Mouse (Mus musculus): ENCODE data around the gene Ssr3. TPM values are rescaled to one million over a fixed set of nuclear protein-coding genes. Genes with fewer than 3 reads are reported as not detected.
A peak's percentile ranks its signal among the peaks of the same experiment; 100 is the strongest.

The Ssr3 gene
- total RNA-seq, 4 experiments from 2014 or later = 146 to 229 (median 164) TPM

- DNase-seq (ENCODE audit: low spot score in 2 of 2) = no peak
Observed at GRCm38 (mm10) chr3:65374729-65375128, 17.7 kb downstream of the Ssr3 start.

GRCm38 (mm10) chr3:65373594-65374182 lies 18.7 kb downstream of the Ssr3 start:
- DNase-seq (ENCODE audit: low spot score in 2 of 2) = no peak

GRCm38 (mm10) chr3:65372552-65372951 lies 19.9 kb downstream of the Ssr3 start:
- no peak for DNase-seq (ENCODE audit: low spot score in 2 of 2)

GRCm38 (mm10) chr3:65367944-65368343 lies 24.5 kb downstream of the Ssr3 start:
- no peak for DNase-seq (ENCODE audit: low spot score in 2 of 2)

- no peak for DNase-seq (ENCODE audit: low spot score in 2 of 2)
Observed at GRCm38 (mm10) chr3:65365921-65366710, 26.3 kb downstream of the Ssr3 start.

GRCm38 (mm10) chr3:65365184-65365583 lies 27.2 kb downstream of the Ssr3 start:
- peak; percentile 32 to 48 for DNase-seq (ENCODE audit: low spot score in 2 of 2)

GRCm38 (mm10) chr3:65363438-65363837 lies 29.0 kb downstream of the Ssr3 start:
- DNase-seq (ENCODE audit: low spot score in 2 of 2) = peak; percentile 42 to 50

- no peak for DNase-seq (ENCODE audit: low spot score in 2 of 2)
Observed at GRCm38 (mm10) chr3:65360163-65360969, 32.1 kb downstream of the Ssr3 start.

- no peak for DNase-seq (ENCODE audit: low spot score in 2 of 2)
Observed at GRCm38 (mm10) chr3:65358841-65359240, 33.6 kb downstream of the Ssr3 start.

GRCm38 (mm10) chr3:65358275-65358674 lies 34.1 kb downstream of the Ssr3 start:
- DNase-seq (ENCODE audit: low spot score in 2 of 2) = no peak

GRCm38 (mm10) chr3:65355479-65355878 lies 36.9 kb downstream of the Ssr3 start:
- DNase-seq (ENCODE audit: low spot score in 2 of 2) = no peak

GRCm38 (mm10) chr3:65353263-65354037 lies 39.0 kb downstream of the Ssr3 start:
- DNase-seq (ENCODE audit: low spot score in 2 of 2) = no peak

GRCm38 (mm10) chr3:65352278-65353127 lies 39.9 kb downstream of the Ssr3 start:
- DNase-seq (ENCODE audit: low spot score in 2 of 2) = no peak

- DNase-seq (ENCODE audit: low spot score in 2 of 2) = no peak
Observed at GRCm38 (mm10) chr3:65346176-65346575, 46.2 kb downstream of the Ssr3 start.

GRCm38 (mm10) chr3:65340173-65340951 lies 52.1 kb downstream of the Ssr3 start:
- peak in 1 of 2 experiments; percentile 22 for DNase-seq (ENCODE audit: low spot score in 2 of 2)

- peak; percentile 22 to 59 for DNase-seq (ENCODE audit: low spot score in 2 of 2)
Observed at GRCm38 (mm10) chr3:65337835-65338464, 54.5 kb downstream of the Ssr3 start.
